In genomic region chr11:117249985-117250928, GRCm38 (mm10) we compare ENCODE assay signal across 20 mouse cellular contexts. TPM values are rescaled to one million over a fixed set of nuclear protein-coding genes. Genes with fewer than 3 reads are reported as not detected.
DNase-seq lines count a peak whose midpoint lies in the region; ATAC-seq lines count a peak whose summit lies in the region.
"Had no signal": no experiment of that assay in that cellular context is flagged by ENCODE, and none has a peak within 500 bp of the region (broad histone marks: within the 10 kb centered on the region; RNA-seq: fewer than 3 reads in every experiment).

No protein-coding gene starts in this region.

- ATAC-seq in activated CD4-positive, CD25-positive, alpha-beta regulatory T cell, adult 4 months = peak; percentile 67
- no peak for ATAC-seq in limb, embryonic 15.5 days (ENCODE audit: insufficient number of reproducible peaks, low FRiP score, low TSS enrichment, low read depth)
- ATAC-seq in erythroid progenitor cell, adult 5-6 weeks (replicated peaks; ENCODE audit: low FRiP score, poor library complexity, severe bottlenecking) = no peak
- ATAC-seq: intestine, embryonic 15.5 days had no signal

- 89% methylated on average over 22 of the region's 22 CpGs for WGBS in limb, embryonic 15.5 days

- DNase-seq in gastrocnemius, postnatal 10 days = peak; percentile 62
- DNase-seq in gastrocnemius, adult 8-10 months (ENCODE audit: low spot score in 2 of 2) = no peak
- peak; percentile 46 for DNase-seq in CD4-positive helper T cell, adult 2 months (ENCODE audit: low read depth, low spot score)
- DNase-seq in right cerebral cortex, postnatal 36 days (ENCODE audit: low spot score in 2 of 2) = no peak
- no peak for DNase-seq in lung, postnatal 4 days
- DNase-seq: adrenal gland, postnatal 36 days; B cell, adult 2 months; cerebellum, adult 9-10 months; gastrocnemius, postnatal 25 days had no signal

- H3K9ac ChIP-seq in limb, embryonic 15.5 days = no peak overlapping the region
- H3K9ac ChIP-seq: embryonic facial prominence, embryonic 13.5 days; heart, embryonic 15.5 days; intestine, embryonic 15.5 days; limb, embryonic 12.5 days; liver, embryonic 14.5 days; lung, embryonic 15.5 days; midbrain, embryonic 12.5 days had no signal

- H3K27me3 ChIP-seq in limb, embryonic 15.5 days = no peaks in the 10 kb centered on the region
- H3K27me3 ChIP-seq: embryonic facial prominence, embryonic 13.5 days; heart, embryonic 15.5 days; intestine, embryonic 15.5 days; limb, embryonic 12.5 days; lung, embryonic 15.5 days; midbrain, embryonic 12.5 days had no signal

- H3K27ac ChIP-seq in limb, embryonic 15.5 days = peak overlapping the region; percentile 14; the same call in 1 of the 2 replicates
- H3K27ac ChIP-seq: liver, embryonic 14.5 days; lung, embryonic 15.5 days; macrophage had no signal

- no peak overlapping the region for H3K4me3 ChIP-seq in limb, embryonic 15.5 days
- H3K4me3 ChIP-seq: embryonic facial prominence, embryonic 13.5 days; heart, embryonic 15.5 days; intestine, embryonic 15.5 days; limb, embryonic 12.5 days; lung, embryonic 15.5 days; midbrain, embryonic 12.5 days had no signal

- H3K4me1 ChIP-seq in limb, embryonic 15.5 days = peaks cover 57% of the 10 kb centered on the region

- H3K36me3 ChIP-seq in limb, embryonic 15.5 days = peaks cover 3% of the 10 kb centered on the region; the same call in 1 of the 2 replicates
- H3K36me3 ChIP-seq: embryonic facial prominence, embryonic 13.5 days; heart, embryonic 15.5 days; intestine, embryonic 15.5 days; limb, embryonic 12.5 days; lung, embryonic 15.5 days; midbrain, embryonic 12.5 days had no signal

- H3K4me2 ChIP-seq in limb, embryonic 15.5 days = no peak overlapping the region
- H3K4me2 ChIP-seq: embryonic facial prominence, embryonic 13.5 days; heart, embryonic 15.5 days; intestine, embryonic 15.5 days; limb, embryonic 12.5 days; lung, embryonic 15.5 days; midbrain, embryonic 12.5 days had no signal

- H3K9me3 ChIP-seq in limb, embryonic 15.5 days = no peaks in the 10 kb centered on the region
- H3K9me3 ChIP-seq: embryonic facial prominence, embryonic 13.5 days; heart, embryonic 15.5 days; intestine, embryonic 15.5 days; limb, embryonic 12.5 days; lung, embryonic 15.5 days; midbrain, embryonic 12.5 days had no signal

RNA-seq across cellular contexts. Expression of gene Sept9, which starts 50.8 kb away (rescaled TPM):
- 10 to 100 TPM; 40.1 to 51.9 TPM for total RNA-seq in gastrocnemius, postnatal 10 days (2021)
- total RNA-seq in gastrocnemius, adult 8-10 months (2022) = 10 to 100 TPM in 2 of 4 experiments, 1 to 10 TPM in 2; 5.7 to 16.2 (median 12.4) TPM
- 100 to 1,000 TPM; 265 to 345 TPM for polyA plus RNA-seq in activated CD4-positive, CD25-positive, alpha-beta regulatory T cell, adult 4 months (2017; shearing (Covaris generic))
- polyA plus RNA-seq in limb, embryonic 15.5 days (2015; fragmentation: Nextera tagmentation; extraction: Ambion mirVana) = 135 and 139 TPM in 2 replicates
- total RNA-seq in erythroid progenitor cell, adult 5-6 weeks (2015; ENCODE audit: low replicate concordance) = 15.1 and 20.5 TPM in 2 replicates
- 16.0 and 18.6 TPM in 2 replicates for total RNA-seq in erythroid progenitor cell, adult 5-6 weeks (2017; ENCODE audit: low replicate concordance)

Comparison
In these comparisons a context has a peak if more than half of its experiments do, and no peak if none do; other contexts are left out.
1. DNase-seq: peak in gastrocnemius, postnatal 10 days (single experiment) and CD4-positive helper T cell, adult 2 months (single experiment); none in gastrocnemius, adult 8-10 months (0 of 2), right cerebral cortex, postnatal 36 days (0 of 2) and lung, postnatal 4 days (0 of 2).